Mouse (Mus musculus): ENCODE data around the gene H2-M10.6. TPM values are rescaled to one million over a fixed set of nuclear protein-coding genes. Genes with fewer than 3 reads are reported as not detected.
"Not testable (repeated sequence)": the region's sequence is repeated elsewhere in the genome, so short reads cannot be mapped to it uniquely, and the experiment has no call there.

Gene H2-M10.6
- not detected in 2 replicates for polyA plus RNA-seq (2016; fragmentation: Nextera tagmentation; extraction: Ambion mirVana)

DNA sequence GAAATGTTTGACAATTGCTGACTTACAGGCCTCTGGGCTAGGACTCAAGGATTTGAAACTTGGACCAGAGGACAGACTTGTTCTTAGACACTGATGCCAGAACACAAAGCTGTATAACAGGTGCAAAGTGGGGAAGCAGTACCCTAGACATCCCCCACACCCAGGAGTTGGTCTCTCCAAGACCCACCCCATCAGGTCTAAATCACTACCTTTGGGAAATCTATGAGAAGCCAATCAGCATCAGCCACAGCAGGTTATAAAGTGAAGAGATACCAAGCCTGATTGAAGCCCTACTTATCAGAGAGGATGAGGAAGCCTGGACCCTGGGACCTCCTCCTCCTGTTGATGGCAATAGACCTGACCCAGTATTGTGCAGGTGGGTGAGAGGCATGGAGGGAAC lies at the start of gene H2-M10.6:
Gene H2-M10.6, plus strand, starts transcription at position 301 of the 400 bp plus-strand sequence.
- Histone ChIP-seq H3K4me3 (replicated peaks) (no peak within 1 kb of the TSS), H3K27me3 (no peaks in the 10 kb centered on the region), H3K36me3 (replicated peaks) (no peaks in the 10 kb centered on the region), H3K4me2 (no peak within 1 kb of the TSS), H3K4me1 (no peaks in the 10 kb centered on the region), H3K27ac (no peak within 1 kb of the TSS), H3K9ac (no peak within 1 kb of the TSS), H3K9me3 (no peaks in the 10 kb centered on the region)
- ATAC-seq (ENCODE audit: low FRiP score) = no peak

DNA sequence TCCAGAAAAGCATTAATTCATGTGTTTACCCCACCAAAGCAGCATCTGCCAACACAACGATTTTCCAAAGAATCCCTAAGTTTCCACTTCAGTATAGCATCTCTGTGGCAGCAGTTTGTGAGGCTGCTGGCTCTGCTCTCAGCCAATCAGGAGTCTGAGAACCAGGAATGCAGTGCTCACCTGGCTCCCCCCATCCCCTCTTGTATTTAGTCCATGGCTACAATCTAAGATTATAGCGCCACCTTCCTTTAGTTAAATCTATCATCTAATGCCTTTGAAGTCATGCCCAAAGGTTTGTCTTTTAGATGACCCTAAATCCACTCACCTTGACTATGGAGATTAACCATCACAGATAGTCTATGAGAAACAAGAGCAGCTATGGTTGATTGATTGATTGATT lies 48.2 kb upstream of the H2-M10.6 start:
- Histone ChIP-seq H3K27me3 (no peaks in the 10 kb centered on the region), H3K9ac (no peak overlapping the region), H3K4me3 (replicated peaks) (no peak overlapping the region), H3K36me3 (replicated peaks) (no peaks in the 10 kb centered on the region), H3K4me1 (no peaks in the 10 kb centered on the region), H3K4me2 (no peak overlapping the region), H3K27ac (no peak overlapping the region), H3K9me3 (no peaks in the 10 kb centered on the region)
- WGBS = 66% methylated on average over 2 of the region's 2 CpGs
- no peak for ATAC-seq (ENCODE audit: low FRiP score)

DNA sequence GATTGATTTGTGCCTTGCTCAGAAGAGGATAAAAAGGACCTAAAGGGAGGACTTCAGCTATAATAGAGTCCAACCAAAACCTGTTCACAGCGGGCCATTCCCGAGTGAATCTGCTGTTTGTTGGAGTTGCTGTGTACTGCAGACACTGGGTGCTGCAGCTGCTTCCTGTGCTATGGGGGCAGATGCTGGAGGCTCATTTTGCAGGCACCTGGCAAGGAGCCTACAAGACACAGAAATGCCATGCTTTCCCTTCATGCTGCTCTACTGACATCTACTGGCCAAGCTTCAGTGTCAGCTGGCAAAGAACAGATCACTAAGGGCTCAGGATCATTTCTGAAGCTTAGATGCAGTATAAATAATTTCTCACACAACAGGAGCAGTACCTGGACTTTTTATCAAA lies 47.7 kb upstream of the H2-M10.6 start:
- WGBS = 43% methylated on average over 2 of the region's 2 CpGs
- H3K4me3 ChIP-seq (replicated peaks); ATAC-seq (ENCODE audit: low FRiP score): not testable (repeated sequence)

DNA sequence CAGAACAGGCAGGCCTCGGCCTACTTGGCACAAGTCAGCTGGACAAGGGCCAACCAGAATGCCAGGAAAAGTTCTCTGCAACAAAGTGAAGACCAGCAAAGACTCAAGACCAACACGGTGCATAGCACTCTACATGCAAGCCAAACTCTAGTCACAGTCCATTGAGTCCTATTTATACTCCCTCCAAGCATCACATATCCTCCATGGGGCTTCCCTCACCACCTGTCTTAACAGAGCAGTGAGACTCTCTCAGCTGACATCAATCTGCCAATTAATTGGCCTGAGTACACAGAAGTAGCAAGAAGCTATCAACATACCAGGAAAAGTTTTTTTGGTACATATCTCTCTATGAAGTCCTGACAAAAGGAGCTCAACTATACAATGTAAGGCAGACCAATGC lies 46.6 kb upstream of the H2-M10.6 start:
- H3K4me2 ChIP-seq; H3K9ac ChIP-seq; H3K4me1 ChIP-seq; H3K27ac ChIP-seq; H3K27me3 ChIP-seq; ATAC-seq (ENCODE audit: low FRiP score); H3K9me3 ChIP-seq; H3K36me3 ChIP-seq (replicated peaks); H3K4me3 ChIP-seq (replicated peaks): not testable (repeated sequence)
- 64% methylated on average over 2 of the region's 2 CpGs for WGBS

More for the DNA sequence above, 47.7 kb upstream of the H2-M10.6 start:
- H3K27me3 ChIP-seq; H3K4me1 ChIP-seq; H3K9me3 ChIP-seq; H3K9ac ChIP-seq; H3K27ac ChIP-seq; H3K4me2 ChIP-seq; H3K36me3 ChIP-seq (replicated peaks): not testable (repeated sequence)

DNA sequence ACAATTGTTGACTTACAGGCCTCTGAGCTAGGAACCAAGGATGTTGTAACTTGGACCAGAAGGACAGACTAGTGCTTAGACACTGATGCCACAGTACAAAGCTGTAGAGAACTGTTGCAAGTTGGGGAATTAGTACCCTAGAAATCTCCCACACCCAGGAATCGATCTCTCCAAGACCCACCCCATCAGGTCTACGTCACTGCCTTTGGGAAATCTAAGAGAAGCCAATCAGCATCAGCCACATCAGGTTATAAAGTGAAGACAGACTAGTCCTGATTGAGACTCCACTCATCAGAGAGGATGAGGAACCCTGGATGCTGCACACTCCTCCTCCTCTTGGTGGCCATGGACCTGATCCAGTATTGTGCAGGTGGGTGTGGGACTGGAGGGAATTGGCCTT lies 39.4 kb upstream of the H2-M10.6 start, which contains the start of gene H2-M10.5:
Gene H2-M10.5, plus strand, starts transcription at position 301 of the 400 bp plus-strand sequence.
- not testable (repeated sequence) for H3K4me2 ChIP-seq; H3K27ac ChIP-seq; H3K4me3 ChIP-seq (replicated peaks); H3K36me3 ChIP-seq (replicated peaks); H3K9me3 ChIP-seq; ATAC-seq (ENCODE audit: low FRiP score); H3K9ac ChIP-seq; H3K27me3 ChIP-seq; H3K4me1 ChIP-seq
- 94% methylated on average over 2 of the region's 2 CpGs for WGBS

DNA sequence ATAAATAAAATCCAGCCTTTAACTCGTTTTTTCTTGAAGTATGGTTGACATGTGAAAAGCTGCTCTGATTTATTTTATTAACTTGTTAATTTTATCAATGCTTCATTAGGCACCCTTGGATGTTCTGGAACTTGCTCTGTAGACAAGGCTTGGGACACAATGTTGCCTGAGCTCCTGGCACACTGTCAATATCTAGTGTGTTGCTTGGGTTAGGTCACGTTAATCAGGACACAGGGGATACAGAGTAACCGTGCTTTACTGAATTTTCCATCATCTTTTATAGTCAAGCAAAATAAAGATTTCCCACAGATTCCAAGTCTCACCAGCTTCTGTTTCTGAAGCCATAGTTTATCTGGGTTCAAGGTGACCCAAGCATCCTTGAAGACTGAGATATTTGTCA lies 30.4 kb upstream of the H2-M10.6 start:
- Histone ChIP-seq H3K27ac (no peak overlapping the region), H3K9me3 (no peaks in the 10 kb centered on the region), H3K4me3 (replicated peaks) (no peak overlapping the region), H3K27me3 (no peaks in the 10 kb centered on the region), H3K36me3 (replicated peaks) (no peaks in the 10 kb centered on the region), H3K9ac (no peak overlapping the region), H3K4me1 (no peaks in the 10 kb centered on the region), H3K4me2 (no peak overlapping the region)
- no peak for ATAC-seq (ENCODE audit: low FRiP score)
- 76% methylated on average over 3 of the region's 3 CpGs for WGBS

DNA sequence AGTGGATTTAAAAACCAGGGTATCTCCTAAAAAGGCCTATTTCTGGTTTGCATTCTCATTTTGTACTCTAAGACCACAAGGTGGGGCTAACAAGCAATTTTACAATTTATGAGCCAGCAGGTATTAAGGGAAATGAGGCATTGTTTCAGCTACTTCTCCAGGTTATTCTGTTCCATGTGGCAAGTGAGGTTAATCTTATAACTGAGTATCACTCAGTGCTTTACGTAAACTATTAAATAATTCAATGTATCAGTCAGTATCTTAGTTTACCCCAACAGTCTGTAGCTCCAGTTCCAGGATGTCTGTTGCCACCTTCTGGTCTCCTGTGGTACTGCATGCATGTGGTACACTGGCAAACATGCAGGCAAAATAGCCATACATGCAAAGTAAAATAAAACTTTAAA lies 25.5 kb upstream of the H2-M10.6 start:
- H3K9ac ChIP-seq; H3K27me3 ChIP-seq; H3K36me3 ChIP-seq (replicated peaks); H3K4me1 ChIP-seq; ATAC-seq (ENCODE audit: low FRiP score); H3K9me3 ChIP-seq; H3K4me2 ChIP-seq; H3K4me3 ChIP-seq (replicated peaks); H3K27ac ChIP-seq: not testable (repeated sequence)
- WGBS = 27% methylated on average over 1 of the region's 1 CpGs

DNA sequence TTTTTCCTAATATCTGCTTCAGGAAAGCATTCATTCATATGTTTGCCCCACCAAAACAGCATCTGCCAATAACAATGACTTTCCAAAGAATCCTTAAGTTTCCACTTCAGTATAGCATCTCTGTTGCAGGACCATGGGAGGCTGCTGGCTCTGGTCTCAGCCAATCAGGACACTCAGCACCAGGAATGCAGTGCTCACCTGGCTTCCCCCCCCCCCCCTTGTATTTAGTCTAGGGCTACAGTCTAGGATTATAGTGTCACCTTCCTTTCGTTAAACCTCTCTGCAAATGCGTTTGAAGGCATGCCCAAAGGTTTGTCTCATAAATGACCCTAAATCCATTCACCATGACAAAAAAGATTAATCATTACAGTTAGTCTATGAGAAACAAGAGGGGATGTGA lies 23.6 kb upstream of the H2-M10.6 start:
- WGBS = 88% methylated on average over 2 of the region's 2 CpGs
- ATAC-seq (ENCODE audit: low FRiP score) = no peak

DNA sequence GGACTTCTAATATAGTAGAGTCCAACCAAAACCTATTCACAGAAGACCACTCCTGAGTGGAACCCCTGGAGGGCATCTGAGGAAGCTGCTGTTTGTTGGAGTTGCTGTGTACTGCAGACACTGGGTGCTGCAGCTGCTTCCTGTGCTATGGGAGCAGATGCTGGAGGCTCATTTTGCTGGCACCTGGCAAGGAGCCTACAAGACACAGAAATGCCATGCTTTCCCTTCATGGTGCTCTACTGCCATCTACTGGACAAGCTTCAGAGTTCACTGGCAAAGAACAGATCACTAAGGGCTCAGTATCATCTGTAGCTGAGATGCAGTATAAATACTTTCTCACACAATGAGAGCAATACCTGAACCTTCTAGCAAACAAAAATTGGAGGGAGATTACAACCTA lies 23.2 kb upstream of the H2-M10.6 start:
- not testable (repeated sequence) for H3K36me3 ChIP-seq (replicated peaks); H3K27ac ChIP-seq; H3K27me3 ChIP-seq; H3K9me3 ChIP-seq; H3K4me2 ChIP-seq; H3K4me1 ChIP-seq; H3K4me3 ChIP-seq (replicated peaks); H3K9ac ChIP-seq
- ATAC-seq (ENCODE audit: low FRiP score) = peak; percentile 71; the same call in 1 of the 2 replicates

More for the DNA sequence above, 23.6 kb upstream of the H2-M10.6 start:
- Histone ChIP-seq H3K4me3 (replicated peaks) (no peak overlapping the region), H3K27me3 (no peaks in the 10 kb centered on the region), H3K36me3 (replicated peaks) (no peaks in the 10 kb centered on the region), H3K9me3 (no peaks in the 10 kb centered on the region), H3K4me1 (no peaks in the 10 kb centered on the region), H3K27ac (no peak overlapping the region), H3K4me2 (no peak overlapping the region), H3K9ac (no peak overlapping the region)

DNA sequence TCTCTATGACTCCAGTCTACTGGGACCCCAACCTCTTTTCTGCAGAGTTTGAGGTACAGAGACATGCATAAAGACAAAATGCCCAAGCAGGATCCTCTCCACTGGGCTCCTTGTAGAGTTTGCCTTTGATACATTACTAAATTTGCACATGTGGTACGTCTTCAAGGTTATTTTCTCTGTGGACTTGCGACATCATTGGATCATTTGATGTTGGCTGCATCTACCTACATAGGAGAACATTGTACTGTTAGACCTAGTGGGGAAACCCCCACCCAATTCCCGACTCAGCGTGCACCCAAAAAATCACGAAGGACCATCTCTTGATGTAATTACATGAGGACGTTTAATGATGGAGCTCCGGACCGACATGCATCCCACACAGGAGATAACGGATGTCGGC lies 12.5 kb upstream of the H2-M10.6 start:
- Histone ChIP-seq H3K9ac (no peak overlapping the region), H3K27me3 (no peaks in the 10 kb centered on the region), H3K9me3 (no peaks in the 10 kb centered on the region), H3K36me3 (replicated peaks) (no peaks in the 10 kb centered on the region), H3K4me2 (no peak overlapping the region), H3K4me3 (replicated peaks) (no peak overlapping the region), H3K4me1 (no peaks in the 10 kb centered on the region), H3K27ac (no peak overlapping the region)
- WGBS = 94% methylated on average over 10 of the region's 10 CpGs
- no peak for ATAC-seq (ENCODE audit: low FRiP score)

DNA sequence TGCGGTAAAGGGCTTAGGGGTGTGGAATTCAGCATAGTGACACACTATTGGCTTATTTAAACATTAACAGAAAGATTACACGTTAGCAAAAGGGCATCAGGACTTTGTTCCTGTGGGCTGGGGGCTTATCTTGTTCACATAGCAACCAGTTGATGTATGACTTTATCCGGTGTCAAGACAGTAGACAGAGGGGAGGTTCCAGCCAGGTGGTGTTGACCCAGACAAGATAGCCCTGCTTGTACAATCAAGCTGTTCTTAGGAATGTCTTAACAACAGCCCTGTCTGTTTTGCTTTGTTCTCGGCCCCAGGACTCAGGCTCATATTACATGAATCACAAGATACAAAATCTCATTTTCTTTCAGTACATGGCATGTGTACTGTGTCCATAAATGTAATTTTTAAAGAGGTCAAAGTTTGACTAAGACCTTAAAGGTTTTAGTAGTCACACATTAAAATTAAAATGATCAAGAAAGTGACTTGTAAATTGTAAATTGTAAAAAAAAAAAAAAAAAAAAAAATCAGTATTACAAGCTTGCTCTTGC lies 12.0 kb upstream of the H2-M10.6 start:
- not testable (repeated sequence) for H3K4me3 ChIP-seq (replicated peaks); H3K9me3 ChIP-seq; H3K36me3 ChIP-seq (replicated peaks); ATAC-seq (ENCODE audit: low FRiP score); H3K27me3 ChIP-seq; H3K4me2 ChIP-seq; H3K27ac ChIP-seq; H3K9ac ChIP-seq; H3K4me1 ChIP-seq
- 84% methylated on average over 4 of the region's 4 CpGs for WGBS

DNA sequence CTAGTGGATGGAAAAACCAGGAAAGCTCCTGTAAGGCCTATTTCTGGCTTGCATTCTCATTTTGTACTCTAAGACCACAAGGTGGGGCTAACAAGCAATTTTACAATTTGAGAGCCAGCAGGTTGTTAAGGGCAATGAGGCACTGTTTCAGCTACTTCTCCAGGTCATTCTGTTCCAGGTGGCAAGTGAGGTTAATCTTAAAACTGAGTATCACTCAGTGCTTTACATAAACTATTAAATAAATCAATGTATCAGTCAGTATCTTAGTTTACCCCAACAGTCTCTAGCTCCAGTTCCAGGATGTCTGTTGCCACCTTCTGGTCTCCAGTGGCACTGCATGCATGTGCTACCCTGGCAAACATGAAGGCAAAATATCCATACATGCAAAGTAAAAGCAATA lies 12.0 kb downstream of the H2-M10.6 start:
- Histone ChIP-seq H3K9ac (no peak overlapping the region), H3K9me3 (no peaks in the 10 kb centered on the region), H3K4me2 (no peak overlapping the region), H3K36me3 (replicated peaks) (no peaks in the 10 kb centered on the region), H3K4me3 (replicated peaks) (no peak overlapping the region), H3K27me3 (peaks cover 6% of the 10 kb centered on the region; the same call in 1 of the 2 replicates), H3K4me1 (no peaks in the 10 kb centered on the region), H3K27ac (no peak overlapping the region)
- ATAC-seq (ENCODE audit: low FRiP score) = 0 out of 2 replicates have a peak, but pooled peaks have one; percentile 20

DNA sequence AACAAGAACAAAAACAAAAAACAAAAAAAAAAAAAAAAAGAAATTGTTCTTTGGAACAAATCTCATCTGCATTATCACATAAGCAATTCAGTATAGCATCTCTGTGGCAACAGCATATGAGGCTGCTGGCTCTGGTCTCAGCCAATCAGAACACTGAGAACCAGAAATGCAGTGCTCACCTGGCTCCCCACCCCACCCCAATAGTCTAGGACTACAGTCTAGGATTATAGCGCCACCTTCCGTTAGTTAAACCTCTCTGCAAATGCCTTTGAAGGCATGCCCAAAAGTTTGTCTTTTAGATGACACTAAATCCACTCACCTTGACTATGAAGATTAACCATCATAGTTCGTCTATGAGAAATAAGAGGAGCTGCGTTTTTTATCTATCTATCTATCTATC lies 13.6 kb downstream of the H2-M10.6 start:
- Histone ChIP-seq H3K36me3 (replicated peaks) (no peaks in the 10 kb centered on the region), H3K4me2 (no peak overlapping the region), H3K27ac (no peak overlapping the region), H3K4me1 (no peaks in the 10 kb centered on the region), H3K9me3 (no peaks in the 10 kb centered on the region), H3K4me3 (replicated peaks) (no peak overlapping the region), H3K9ac (no peak overlapping the region), H3K27me3 (peaks cover 6% of the 10 kb centered on the region; the same call in 1 of the 2 replicates)
- no peak for ATAC-seq (ENCODE audit: low FRiP score)
- WGBS = 21% methylated on average over 4 of the region's 4 CpGs

Data from forebrain, embryonic 12.5 days (tissue).